Comparison of ENCODE assay signal across 8 mouse cellular contexts in genomic region chr4:134631471-134632130, GRCm38 (mm10).
DNase-seq lines count a peak whose midpoint lies in the region; ATAC-seq and TF ChIP-seq lines count a peak whose summit lies in the region.

No protein-coding gene starts in this region.

- H3K9me3 ChIP-seq in intestine, embryonic 16.5 days (ENCODE audit: control insufficient read depth, low read length): no peaks in the 10 kb centered on the region
- H3K9me3 ChIP-seq in midbrain, embryonic 13.5 days: no peaks in the 10 kb centered on the region

- no peak for TF ChIP-seq POLR2A in thymus, adult 2 months (IDR thresholded peaks at IDR 0.05; ENCODE audit: control insufficient read depth, extremely low read depth, insufficient read depth, low read length, poor library complexity)

- no peak for TF ChIP-seq CTCF in thymus, adult 2 months (IDR thresholded peaks at IDR 0.05; ENCODE audit: borderline replicate concordance, control insufficient read depth, extremely low read depth, insufficient read depth, low read length, poor library complexity)

- 74% methylated on average over 14 of the region's 14 CpGs for WGBS in intestine, embryonic 16.5 days
- 16% methylated on average over 14 of the region's 14 CpGs for WGBS in midbrain, embryonic 13.5 days
- 93% methylated on average over 14 of the region's 14 CpGs for WGBS in thymus, adult 2 months

- H3K36me3 ChIP-seq in intestine, embryonic 16.5 days (ENCODE audit: control insufficient read depth, insufficient read depth, low read length): no peaks in the 10 kb centered on the region
- H3K36me3 ChIP-seq in midbrain, embryonic 13.5 days: no peaks in the 10 kb centered on the region
- H3K36me3 ChIP-seq in thymus, adult 2 months (ENCODE audit: control insufficient read depth, insufficient read depth, low read length): no peaks in the 10 kb centered on the region

- ATAC-seq in intestine, embryonic 16.5 days: no peak
- peak; percentile 65 for ATAC-seq in midbrain, embryonic 13.5 days

- H3K9ac ChIP-seq in intestine, embryonic 16.5 days (ENCODE audit: low read depth, low read length): no peak overlapping the region
- H3K9ac ChIP-seq in midbrain, embryonic 13.5 days (replicated peaks): no peak overlapping the region; the same call in 1 of the 2 replicates

- H3K27ac ChIP-seq in intestine, embryonic 16.5 days (ENCODE audit: low read length): peak overlapping the region; percentile 63
- H3K27ac ChIP-seq in midbrain, embryonic 13.5 days: peak overlapping the region; percentile 76
- H3K27ac ChIP-seq in thymus, adult 2 months (ENCODE audit: control insufficient read depth, insufficient read depth, low read length): no peak overlapping the region

- H3K4me1 ChIP-seq in intestine, embryonic 16.5 days (ENCODE audit: control insufficient read depth, insufficient read depth, low read length): peaks cover 20% of the 10 kb centered on the region; the same call in 1 of the 2 replicates
- H3K4me1 ChIP-seq in midbrain, embryonic 13.5 days (replicated peaks): peaks cover 41% of the 10 kb centered on the region
- peaks cover 4% of the 10 kb centered on the region; the same call in 1 of the 2 replicates for H3K4me1 ChIP-seq in thymus, adult 2 months (replicated peaks; ENCODE audit: control insufficient read depth, insufficient read depth, low read length)

- DNase-seq in right cerebral cortex, adult 18-20 months: peak; percentile 91
- DNase-seq in right cerebral cortex, postnatal 4 days: no peak
- DNase-seq in frontal cortex, postnatal 14 days (ENCODE audit: low spot score in 2 of 2): peak; percentile 60 to 79
- no peak for DNase-seq in cerebellum, adult 11 months
- DNase-seq in thymus, adult 2 months: no peak
- no peak for DNase-seq in thymus, postnatal 25 days

- H3K27me3 ChIP-seq in intestine, embryonic 16.5 days (replicated peaks; ENCODE audit: control insufficient read depth, insufficient read depth, low read length): no peaks in the 10 kb centered on the region
- H3K27me3 ChIP-seq in midbrain, embryonic 13.5 days: 0 out of 2 replicates have a peak, but pooled peaks cover 4% of the 10 kb centered on the region
- no peaks in the 10 kb centered on the region for H3K27me3 ChIP-seq in thymus, adult 2 months (ENCODE audit: control insufficient read depth, insufficient read depth, low read length)

- H3K4me2 ChIP-seq in intestine, embryonic 16.5 days (ENCODE audit: low read depth, low read length): no peak overlapping the region
- H3K4me2 ChIP-seq in midbrain, embryonic 13.5 days (replicated peaks): peak overlapping the region; percentile 2

- H3K4me3 ChIP-seq in intestine, embryonic 16.5 days (ENCODE audit: low read length): no peak overlapping the region
- no peak overlapping the region for H3K4me3 ChIP-seq in midbrain, embryonic 13.5 days (replicated peaks)
- H3K4me3 ChIP-seq in thymus, adult 2 months (ENCODE audit: control insufficient read depth, insufficient read depth, low read length): no peak overlapping the region

Comparison
In these comparisons a context has a peak if more than half of its experiments do, and no peak if none do; other contexts are left out.
1. DNase-seq: peak in right cerebral cortex, adult 18-20 months (single experiment) and frontal cortex, postnatal 14 days (2 of 2); none in right cerebral cortex, postnatal 4 days (single experiment), cerebellum, adult 11 months (single experiment), thymus, adult 2 months (single experiment) and thymus, postnatal 25 days (single experiment).